Mouse (Mus musculus): ENCODE results near the gene Phf21b.

Phf21b gene

GRCm38 (mm10) chr15:84854171-84854811 lies 1.6 kb downstream of the Phf21b start:
- no peak for TF ChIP-seq GATA4 (IDR thresholded peaks at IDR 0.05; ENCODE audit: insufficient replicate concordance, low read length)

GRCm38 (mm10) chr15:84853261-84854137 lies 2.4 kb downstream of the Phf21b start:
- TF ChIP-seq GATA4 (IDR thresholded peaks at IDR 0.05; ENCODE audit: insufficient replicate concordance, low read length): no peak

GRCm38 (mm10) chr15:84852457-84853070 lies 3.3 kb downstream of the Phf21b start:
- TF ChIP-seq GATA4 (IDR thresholded peaks at IDR 0.05; ENCODE audit: insufficient replicate concordance, low read length): no peak

- TF ChIP-seq GATA4 (IDR thresholded peaks at IDR 0.05; ENCODE audit: insufficient replicate concordance, low read length): no peak
Measured at GRCm38 (mm10) chr15:84850321-84850720, 5.5 kb downstream of the Phf21b start.

- no peak for TF ChIP-seq GATA4 (IDR thresholded peaks at IDR 0.05; ENCODE audit: insufficient replicate concordance, low read length)
Measured at GRCm38 (mm10) chr15:84846216-84846615, 9.6 kb downstream of the Phf21b start.

GRCm38 (mm10) chr15:84844831-84845230 lies 11.0 kb downstream of the Phf21b start:
- TF ChIP-seq GATA4 (IDR thresholded peaks at IDR 0.05; ENCODE audit: insufficient replicate concordance, low read length): no peak

DNA sequence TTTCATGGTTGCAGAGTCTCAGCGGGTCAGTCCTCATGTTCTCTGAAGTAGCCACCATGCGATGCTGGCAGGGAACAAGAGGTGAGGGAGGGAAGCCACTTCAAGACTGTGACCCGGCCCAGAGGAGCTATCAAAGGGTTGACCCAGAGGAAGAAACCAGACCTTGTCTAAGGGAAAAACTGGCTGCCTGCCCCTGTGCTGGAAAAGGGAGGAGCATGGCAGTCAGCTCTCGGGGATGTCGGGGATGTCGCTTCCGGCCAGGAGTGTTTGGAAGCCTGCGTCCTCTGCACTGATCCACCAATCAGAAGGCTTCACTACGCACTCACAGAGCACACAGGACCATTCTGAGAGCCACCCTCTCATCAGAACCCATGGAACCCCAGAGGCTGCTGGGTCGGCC lies 12.8 kb downstream of the Phf21b start:
- TF ChIP-seq GATA4 (IDR thresholded peaks at IDR 0.05; ENCODE audit: insufficient replicate concordance, low read length): no peak

- no peak for TF ChIP-seq GATA4 (IDR thresholded peaks at IDR 0.05; ENCODE audit: insufficient replicate concordance, low read length)
Measured at GRCm38 (mm10) chr15:84841925-84842821, 13.7 kb downstream of the Phf21b start.

- no peak for TF ChIP-seq GATA4 (IDR thresholded peaks at IDR 0.05; ENCODE audit: insufficient replicate concordance, low read length)
Measured at GRCm38 (mm10) chr15:84840560-84840959, 15.3 kb downstream of the Phf21b start.

DNA sequence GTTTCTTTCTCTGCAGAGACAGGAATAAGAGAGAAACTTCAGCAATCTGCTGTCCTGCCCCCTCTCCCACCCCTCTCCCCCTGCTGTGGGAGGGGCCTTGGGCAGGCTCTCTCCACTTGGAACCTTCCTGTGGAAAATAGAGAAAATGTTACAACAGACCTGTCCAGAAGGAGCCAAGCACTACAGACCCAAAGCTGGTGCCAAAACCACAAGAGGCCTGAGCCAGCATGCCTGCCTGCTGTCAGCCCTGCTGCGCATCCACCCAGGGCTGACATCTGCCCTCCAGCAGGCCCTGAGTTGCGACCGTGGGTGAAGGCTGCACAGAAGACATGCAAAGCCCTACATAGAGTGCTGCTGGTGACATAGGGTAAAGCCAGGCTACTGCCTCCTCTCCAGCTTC lies 16.3 kb downstream of the Phf21b start:
- TF ChIP-seq GATA4 (IDR thresholded peaks at IDR 0.05; ENCODE audit: insufficient replicate concordance, low read length): no peak

DNA sequence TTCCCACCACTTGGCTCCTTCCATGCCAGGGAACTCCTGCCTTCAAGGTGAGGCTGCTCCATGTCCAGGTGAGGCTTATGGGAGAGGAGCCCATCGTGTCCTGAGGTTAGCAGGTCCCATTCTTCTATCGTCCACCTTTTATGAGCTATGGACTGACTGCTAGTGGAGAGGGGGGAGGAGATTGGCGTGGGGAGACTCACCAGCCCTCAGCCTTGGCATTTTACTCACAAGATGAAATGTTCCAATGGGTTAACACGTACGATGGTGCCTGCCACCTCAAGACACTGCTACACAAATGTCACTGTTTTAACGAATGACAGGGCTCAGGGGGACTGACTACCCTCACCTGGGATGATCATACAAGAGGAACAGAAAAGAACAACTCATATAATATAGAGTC lies 18.0 kb downstream of the Phf21b start:
- TF ChIP-seq GATA4 (IDR thresholded peaks at IDR 0.05; ENCODE audit: insufficient replicate concordance, low read length): no peak

DNA sequence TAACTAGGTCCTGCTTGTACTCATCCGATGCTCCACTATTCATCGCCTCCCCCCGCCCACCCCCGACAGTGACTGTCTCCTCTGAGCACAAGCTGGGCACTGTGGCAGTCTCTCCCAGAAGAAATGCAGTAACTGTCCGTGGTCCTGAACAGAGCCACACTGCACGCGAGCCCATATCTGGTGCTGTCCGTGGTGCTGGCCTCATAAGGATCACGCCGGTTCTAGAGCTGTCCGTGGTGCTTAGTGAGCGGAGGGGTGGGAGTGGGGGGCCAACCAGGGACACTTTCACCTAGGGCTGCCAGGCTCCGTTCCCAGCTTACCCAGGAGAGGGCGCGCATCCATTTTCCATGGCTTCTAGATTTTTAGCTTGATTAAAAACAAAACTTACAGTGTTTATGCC lies 26.4 kb downstream of the Phf21b start:
- peak; percentile 82; the same call in 1 of the 2 replicates for TF ChIP-seq GATA4 (IDR thresholded peaks at IDR 0.05; ENCODE audit: insufficient replicate concordance, low read length)

GRCm38 (mm10) chr15:84828603-84829002 lies 27.2 kb downstream of the Phf21b start:
- no peak for TF ChIP-seq GATA4 (IDR thresholded peaks at IDR 0.05; ENCODE audit: insufficient replicate concordance, low read length)

- no peak for TF ChIP-seq GATA4 (IDR thresholded peaks at IDR 0.05; ENCODE audit: insufficient replicate concordance, low read length)
Measured at GRCm38 (mm10) chr15:84823086-84823485, 32.8 kb downstream of the Phf21b start.

DNA sequence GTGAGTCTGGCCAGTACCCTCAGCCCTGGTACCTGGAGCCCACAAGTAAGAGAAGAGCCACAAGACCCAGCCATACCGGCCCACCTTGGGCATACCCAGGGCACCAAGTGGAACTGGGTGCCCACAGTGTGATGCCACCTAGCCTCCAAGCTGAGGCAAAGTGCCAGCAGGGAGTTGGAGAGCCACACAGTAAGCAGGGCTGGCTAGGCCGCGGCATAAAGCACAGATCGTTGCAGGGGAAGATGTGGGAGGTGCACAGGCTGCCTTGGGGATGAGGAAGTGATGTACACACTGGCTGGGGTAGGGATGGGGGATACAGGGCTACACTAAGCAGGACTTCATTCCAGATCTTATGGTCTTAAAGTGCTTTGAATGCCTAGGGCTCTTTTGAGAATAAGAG lies 35.0 kb downstream of the Phf21b start:
- TF ChIP-seq GATA4 (IDR thresholded peaks at IDR 0.05; ENCODE audit: insufficient replicate concordance, low read length): no peak

Measured in liver, adult (tissue).